Mouse (Mus musculus) neural tube, embryonic 12.5 days (tissue): ENCODE results near the gene Hoxd10. TPM values are rescaled to one million over a fixed set of nuclear protein-coding genes. Genes with fewer than 3 reads are reported as not detected.
A peak's percentile ranks its signal among the peaks of the same experiment; 100 is the strongest.

ENCODE experiments used
- ATAC-seq: fragments of 200-750 bp; cut with Nextera tagmentation; 2 replicates; pipeline ENCODE4 v1.8.0; 2017; ENCODE audit warnings: low read depth, mild to moderate bottlenecking, moderate TSS enrichment, moderate library complexity; ENCODE audit not compliant: low FRiP score
- H3K27ac ChIP-seq: fragments of 300-500 bp; sonication (generic); 2 replicates; pipeline ENCODE4 v1.5.1; 2016
- H3K27me3 ChIP-seq: fragments of 300-500 bp; sonication (generic); replicated peaks from 2 replicates; pipeline ENCODE4 v1.6.1; 2016; ENCODE audit warnings: mild to moderate bottlenecking
- H3K36me3 ChIP-seq: fragments of 300-500 bp; sonication (generic); 2 replicates; pipeline ENCODE4 v1.6.1; 2016; ENCODE audit warnings: mild to moderate bottlenecking
- H3K4me1 ChIP-seq: fragments of 300-500 bp; sonication (generic); 2 replicates; pipeline ENCODE4 v1.6.1; 2016
- H3K4me2 ChIP-seq: fragments of 300-500 bp; sonication (generic); replicated peaks from 2 replicates; pipeline ENCODE4 v1.6.1; 2016; ENCODE audit warnings: mild to moderate bottlenecking
- H3K4me3 ChIP-seq: fragments of 300-500 bp; sonication (generic); 2 replicates; pipeline ENCODE4 v1.5.1; 2016
- H3K9ac ChIP-seq: fragments of 300-500 bp; sonication (generic); 2 replicates; pipeline ENCODE4 v1.6.1; 2016; ENCODE audit warnings: mild to moderate bottlenecking
- H3K9me3 ChIP-seq: fragments of 300-500 bp; sonication (generic); 2 replicates; pipeline ENCODE4 v1.6.1; 2016; ENCODE audit warnings: mild to moderate bottlenecking
- WGBS: fragments of 180-500 bp; shearing (Covaris S2); methylation state at CpG from one replicate; pipeline ENCODE4 v1.1.7; 2016; 5-methylcytosine and 5-hydroxymethylcytosine counted together
- polyA plus RNA-seq: library from polyadenylated mRNA; unstranded; fragments of >200 nt; fragmentation: Nextera tagmentation; extraction: Ambion mirVana; gene quantifications from 2 replicates; pipeline ENCODE4 v1.2.1, GENCODE M21; 2016

Hoxd10 gene
- polyA plus RNA-seq, 1 experiment from 2014 or later, result 49.0 TPM

GRCm38 (mm10) chr2:74657251-74658023 is 34.3 kb upstream of the Hoxd10 start:
- no peak for ATAC-seq
- peaks cover 87% of the 10 kb centered on the region for H3K27me3 ChIP-seq
- peak overlapping the region; percentile 35 for H3K4me2 ChIP-seq
- H3K36me3 ChIP-seq, result no peaks in the 10 kb centered on the region
- peak overlapping the region; percentile 15; the same call in 1 of the 2 replicates for H3K4me3 ChIP-seq
- peaks cover 20% of the 10 kb centered on the region for H3K4me1 ChIP-seq
- no peaks in the 10 kb centered on the region for H3K9me3 ChIP-seq
- 2% methylated on average over 62 of the region's 62 CpGs for WGBS
- no peak overlapping the region for H3K27ac ChIP-seq
- peak overlapping the region; percentile 35; the same call in 1 of the 2 replicates for H3K9ac ChIP-seq

- Histone ChIP-seq H3K9me3 (no peaks in the 10 kb centered on the region), H3K4me1 (peaks cover 20% of the 10 kb centered on the region), H3K9ac (peak overlapping the region; percentile 35), H3K27ac (no peak overlapping the region), H3K36me3 (no peaks in the 10 kb centered on the region), H3K4me2 (peak overlapping the region; percentile 35), H3K4me3 (peak overlapping the region; percentile 20), H3K27me3 (peaks cover 92% of the 10 kb centered on the region)
- ATAC-seq, result no peak
- WGBS, result under 1% methylated on average over 15 of the region's 15 CpGs
These were observed 33.6 kb upstream of the Hoxd10 start for GRCm38 (mm10) chr2:74658024-74658666.

GRCm38 (mm10) chr2:74658667-74659371 is 32.9 kb upstream of the Hoxd10 start:
- no peak for ATAC-seq
- H3K4me3 ChIP-seq, result peak overlapping the region; percentile 20; the same call in 1 of the 2 replicates

GRCm38 (mm10) chr2:74659507-74660005 is 32.2 kb upstream of the Hoxd10 start, which contains the start of gene Evx2:
Gene Evx2, minus strand, starts transcription at chr2:74659557.
- no peaks in the 10 kb centered on the region for H3K36me3 ChIP-seq
- peak within 1 kb of the TSS; percentile 20; the same call in 1 of the 2 replicates for H3K4me3 ChIP-seq
- peaks cover 96% of the 10 kb centered on the region for H3K27me3 ChIP-seq
- H3K4me1 ChIP-seq, result peaks cover 20% of the 10 kb centered on the region
- H3K27ac ChIP-seq, result no peak within 1 kb of the TSS
- no peaks in the 10 kb centered on the region for H3K9me3 ChIP-seq
- H3K4me2 ChIP-seq, result peak within 1 kb of the TSS; percentile 24; the same call in 1 of the 2 replicates
- under 1% methylated on average over 28 of the region's 28 CpGs for WGBS
- H3K9ac ChIP-seq, result peak within 1 kb of the TSS; percentile 29
- ATAC-seq, result no peak

More at GRCm38 (mm10) chr2:74658667-74659371, 32.9 kb upstream of the Hoxd10 start:
- Histone ChIP-seq H3K27me3 (peaks cover 96% of the 10 kb centered on the region), H3K27ac (no peak overlapping the region), H3K36me3 (no peaks in the 10 kb centered on the region), H3K9me3 (no peaks in the 10 kb centered on the region), H3K9ac (peak overlapping the region; percentile 29), H3K4me2 (peak overlapping the region; percentile 23; the same call in 1 of the 2 replicates), H3K4me1 (peaks cover 20% of the 10 kb centered on the region)
- under 1% methylated on average over 47 of the region's 47 CpGs for WGBS

GRCm38 (mm10) chr2:74660421-74661375 is 31.0 kb upstream of the Hoxd10 start:
- no peaks in the 10 kb centered on the region for H3K9me3 ChIP-seq
- 2% methylated on average over 30 of the region's 30 CpGs for WGBS
- H3K9ac ChIP-seq, result no peak overlapping the region
- ATAC-seq, result no peak
- H3K36me3 ChIP-seq, result no peaks in the 10 kb centered on the region
- H3K27ac ChIP-seq, result no peak overlapping the region
- peak overlapping the region; percentile 16; the same call in 1 of the 2 replicates for H3K4me3 ChIP-seq
- peaks cover 95% of the 10 kb centered on the region for H3K27me3 ChIP-seq
- peaks cover 19% of the 10 kb centered on the region for H3K4me1 ChIP-seq
- peak overlapping the region; percentile 28 for H3K4me2 ChIP-seq

GRCm38 (mm10) chr2:74661685-74662084 is 30.0 kb upstream of the Hoxd10 start:
- Histone ChIP-seq H3K36me3 (no peaks in the 10 kb centered on the region), H3K27ac (no peak overlapping the region), H3K4me1 (peaks cover 13% of the 10 kb centered on the region), H3K27me3 (peaks cover 95% of the 10 kb centered on the region), H3K9ac (no peak overlapping the region), H3K4me2 (peak overlapping the region; percentile 38), H3K9me3 (no peaks in the 10 kb centered on the region), H3K4me3 (no peak overlapping the region)
- WGBS, result under 1% methylated on average over 14 of the region's 14 CpGs
- no peak for ATAC-seq

GRCm38 (mm10) chr2:74663291-74663925 is 28.3 kb upstream of the Hoxd10 start:
- no peaks in the 10 kb centered on the region for H3K9me3 ChIP-seq
- no peak overlapping the region for H3K4me3 ChIP-seq
- no peak overlapping the region for H3K27ac ChIP-seq
- no peak overlapping the region for H3K9ac ChIP-seq
- ATAC-seq, result no peak
- peaks cover 96% of the 10 kb centered on the region for H3K27me3 ChIP-seq
- peaks cover 19% of the 10 kb centered on the region for H3K4me1 ChIP-seq
- no peaks in the 10 kb centered on the region for H3K36me3 ChIP-seq
- WGBS, result 5% methylated on average over 18 of the region's 18 CpGs
- H3K4me2 ChIP-seq, result no peak overlapping the region

GRCm38 (mm10) chr2:74666411-74666810 is 25.3 kb upstream of the Hoxd10 start:
- WGBS, result 2% methylated on average over 7 of the region's 7 CpGs
- Histone ChIP-seq H3K27ac (no peak overlapping the region), H3K9me3 (no peaks in the 10 kb centered on the region), H3K9ac (no peak overlapping the region), H3K36me3 (no peaks in the 10 kb centered on the region), H3K27me3 (peaks cover 95% of the 10 kb centered on the region), H3K4me3 (no peak overlapping the region), H3K4me2 (no peak overlapping the region), H3K4me1 (peaks cover 16% of the 10 kb centered on the region)
- ATAC-seq, result no peak

GRCm38 (mm10) chr2:74667191-74667841 is 24.4 kb upstream of the Hoxd10 start:
- H3K9ac ChIP-seq, result no peak overlapping the region
- WGBS, result under 1% methylated on average over 36 of the region's 36 CpGs
- H3K4me3 ChIP-seq, result peak overlapping the region; percentile 43; the same call in 1 of the 2 replicates
- H3K27me3 ChIP-seq, result peaks cover 95% of the 10 kb centered on the region
- H3K9me3 ChIP-seq, result no peaks in the 10 kb centered on the region
- H3K27ac ChIP-seq, result no peak overlapping the region
- H3K36me3 ChIP-seq, result no peaks in the 10 kb centered on the region
- peak overlapping the region; percentile 72 for H3K4me2 ChIP-seq
- H3K4me1 ChIP-seq, result peaks cover 13% of the 10 kb centered on the region
- 0 out of 2 replicates have a peak, but pooled peaks have one; percentile 37 for ATAC-seq

- H3K36me3 ChIP-seq, result no peaks in the 10 kb centered on the region
- H3K9me3 ChIP-seq, result no peaks in the 10 kb centered on the region
- H3K4me1 ChIP-seq, result peaks cover 19% of the 10 kb centered on the region
- H3K27me3 ChIP-seq, result peaks cover 95% of the 10 kb centered on the region
- H3K4me3 ChIP-seq, result peak within 1 kb of the TSS; percentile 43
- under 1% methylated on average over 34 of the region's 51 CpGs for WGBS
- H3K9ac ChIP-seq, result peak within 1 kb of the TSS; percentile 47
- no peak within 1 kb of the TSS for H3K27ac ChIP-seq
- H3K4me2 ChIP-seq, result peak within 1 kb of the TSS; percentile 72
- ATAC-seq, result peak; percentile 61; the same call in 1 of the 2 replicates
These were observed 23.8 kb upstream of the Hoxd10 start, which contains the start of gene Hoxd13 for GRCm38 (mm10) chr2:74667842-74668357. Gene Hoxd13, plus strand, starts transcription at chr2:74668310.
